Mouse (Mus musculus) C2C12 (cell line): ENCODE data around the gene Ptprcap. TPM values are rescaled to one million over a fixed set of nuclear protein-coding genes. Genes with fewer than 3 reads are reported as not detected.

Experiments
- H3K27me3 ChIP-seq: one replicate; pipeline ENCODE4 v1.6.1; 2011; ENCODE audit not compliant: control insufficient read depth, insufficient read depth, insufficient read length
- H3K36me3 ChIP-seq: one replicate; pipeline ENCODE4 v1.6.1; 2011; ENCODE audit not compliant: control insufficient read depth, insufficient read depth
- H3K4me3 ChIP-seq: one replicate; pipeline ENCODE4 v1.5.1; 2011; ENCODE audit warnings: mild to moderate bottlenecking, control low read depth; ENCODE audit not compliant: poor library complexity, insufficient read depth, severe bottlenecking
- H3K79me2 ChIP-seq: one replicate; pipeline ENCODE4 v1.6.1; 2011; ENCODE audit not compliant: control insufficient read depth, insufficient read depth
- H3K79me3 ChIP-seq: one replicate; pipeline ENCODE4 v1.6.1; 2011; ENCODE audit warnings: low read depth, control low read depth
- H3ac ChIP-seq: one replicate; pipeline ENCODE3; 2011; ENCODE audit warnings: low read depth; ENCODE audit not compliant: control insufficient read depth, insufficient read length
- CEBPB ChIP-seq: IDR thresholded peaks from one replicate; pipeline ENCODE4 v1.6.1; 2011; ENCODE audit warnings: low read depth, mild to moderate bottlenecking, control low read depth, moderate library complexity
- CTCF ChIP-seq: IDR thresholded peaks from one replicate; pipeline ENCODE4 v1.5.1; 2011; ENCODE audit not compliant: control insufficient read depth, insufficient read depth, insufficient read length
- FOSL1 ChIP-seq: IDR thresholded peaks from one replicate; pipeline ENCODE4 v1.8.0; 2011; ENCODE audit warnings: mild to moderate bottlenecking, low read length; ENCODE audit not compliant: poor library complexity, insufficient read depth, severe bottlenecking
- MAX ChIP-seq: IDR thresholded peaks from one replicate; pipeline ENCODE4 v1.6.1; 2011; ENCODE audit warnings: mild to moderate bottlenecking, control low read depth
- MYOD1 ChIP-seq: IDR thresholded peaks from one replicate; pipeline ENCODE4 v1.6.1; 2011; ENCODE audit warnings: low read depth; ENCODE audit not compliant: control insufficient read depth, insufficient read length
- MYOG ChIP-seq: IDR thresholded peaks from one replicate; pipeline ENCODE4 v1.6.1; 2011; ENCODE audit not compliant: control insufficient read depth, insufficient read length; ENCODE audit errors: extremely low read depth
- USF1 ChIP-seq: IDR thresholded peaks from one replicate; pipeline ENCODE4 v1.6.1; 2011; ENCODE audit warnings: low read depth, mild to moderate bottlenecking, control low read depth, moderate library complexity
- polyA plus RNA-seq: library from polyadenylated mRNA; unstranded; fragments of >200 nt; fragmentation: generic; extraction: Trizol; gene quantifications from one replicate; pipeline ENCODE4 v1.2.1, GENCODE M21; 2012; ENCODE audit warnings: missing spikeins

The Ptprcap gene
- polyA plus RNA-seq, 1 experiment = 5.8 TPM

DNA sequence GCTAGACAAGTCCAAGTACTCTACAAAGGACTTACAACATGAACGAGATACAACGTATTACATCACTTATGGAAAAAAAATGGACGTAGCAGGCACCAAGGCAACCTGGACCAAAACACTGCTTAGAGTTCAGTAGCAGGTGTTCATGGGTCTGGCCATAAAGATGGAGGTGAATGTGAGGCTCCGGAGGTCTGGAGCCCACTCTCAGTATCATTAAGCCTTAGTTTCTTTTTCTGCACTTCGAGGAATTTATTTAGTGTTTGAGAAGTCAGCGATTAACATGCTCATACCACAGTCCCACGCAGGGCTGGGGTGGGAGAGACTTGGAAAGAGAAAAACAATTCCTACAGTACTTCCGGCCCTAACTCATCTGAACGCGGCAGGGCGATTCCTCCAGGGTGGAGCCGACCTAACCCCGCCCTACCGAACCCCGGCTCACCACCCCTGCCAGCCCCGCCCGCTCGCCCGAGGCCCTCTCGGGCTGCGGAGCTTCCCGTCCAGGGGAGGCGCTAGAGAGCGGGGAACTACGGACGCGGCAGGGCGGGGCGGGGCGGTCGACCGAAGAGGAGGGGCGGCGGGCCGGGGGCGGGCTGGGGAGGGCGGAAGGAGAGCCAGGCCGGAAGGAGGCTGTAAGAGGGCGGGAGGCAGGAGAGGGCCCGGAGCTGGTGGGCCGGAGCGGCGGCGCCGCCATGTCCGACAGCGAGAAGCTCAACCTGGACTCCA lies 38.3 kb downstream of the Ptprcap start, which contains the start of gene Ppp1ca:
Ppp1ca (plus strand) TSS at position 538 of the 723 bp plus-strand sequence.
- Histone ChIP-seq H3K4me3 (peak within 1 kb of the TSS; percentile 84), H3K36me3 (peaks cover 41% of the 10 kb centered on the region), H3K79me3 (peaks cover 24% of the 10 kb centered on the region), H3K27me3 (no peaks in the 10 kb centered on the region), H3ac (peak within 1 kb of the TSS; percentile 87), H3K79me2 (peaks cover 47% of the 10 kb centered on the region)
- no peak for TF ChIP-seq CEBPB
- TF ChIP-seq CTCF = peak; percentile 88

DNA sequence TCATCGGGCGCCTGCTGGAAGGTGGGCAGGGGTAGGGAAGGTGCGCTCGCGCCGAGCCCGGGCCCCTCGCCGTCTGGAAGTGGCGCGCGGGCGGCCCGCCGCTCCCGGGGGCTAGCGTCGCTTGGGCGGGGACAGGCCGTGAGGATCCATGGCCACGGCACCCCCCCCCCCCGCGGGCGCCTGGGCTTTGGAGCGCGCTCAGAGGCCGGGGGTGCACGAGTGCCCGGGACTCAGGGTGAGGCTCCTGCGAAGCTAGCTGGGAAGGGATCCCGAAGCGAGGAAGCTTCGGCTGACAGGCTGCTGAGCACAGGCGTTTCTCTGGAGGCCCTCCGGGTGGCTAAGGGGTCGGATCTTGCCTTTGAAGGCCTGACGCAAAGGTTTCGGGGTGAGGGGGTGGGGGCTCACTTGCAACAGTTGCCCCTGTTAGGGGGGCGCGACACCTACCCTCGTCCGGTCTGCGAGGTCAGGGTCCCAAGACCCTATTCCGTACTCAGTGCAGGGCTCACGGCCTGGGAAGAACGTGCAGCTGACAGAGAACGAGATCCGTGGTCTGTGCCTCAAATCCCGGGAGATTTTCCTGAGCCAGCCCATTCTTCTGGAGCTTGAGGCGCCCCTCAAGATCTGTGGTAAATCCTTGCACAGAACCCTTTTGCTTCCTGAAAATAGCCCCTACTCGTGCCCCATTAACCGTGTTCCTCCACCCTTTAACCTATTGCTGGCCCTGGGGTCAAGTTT lies 39.0 kb downstream of the Ptprcap start:
- Histone ChIP-seq H3K36me3 (peaks cover 48% of the 10 kb centered on the region), H3K4me3 (peak overlapping the region; percentile 84), H3K79me2 (peaks cover 47% of the 10 kb centered on the region), H3K27me3 (no peaks in the 10 kb centered on the region), H3K79me3 (peaks cover 24% of the 10 kb centered on the region), H3ac (peak overlapping the region; percentile 87)
- no peak for TF ChIP-seq MYOG
- no peak for TF ChIP-seq MYOD1
- no peak for TF ChIP-seq USF1
- no peak for TF ChIP-seq CTCF
- no peak for TF ChIP-seq FOSL1
- TF ChIP-seq MAX = no peak
- TF ChIP-seq CEBPB = no peak

DNA sequence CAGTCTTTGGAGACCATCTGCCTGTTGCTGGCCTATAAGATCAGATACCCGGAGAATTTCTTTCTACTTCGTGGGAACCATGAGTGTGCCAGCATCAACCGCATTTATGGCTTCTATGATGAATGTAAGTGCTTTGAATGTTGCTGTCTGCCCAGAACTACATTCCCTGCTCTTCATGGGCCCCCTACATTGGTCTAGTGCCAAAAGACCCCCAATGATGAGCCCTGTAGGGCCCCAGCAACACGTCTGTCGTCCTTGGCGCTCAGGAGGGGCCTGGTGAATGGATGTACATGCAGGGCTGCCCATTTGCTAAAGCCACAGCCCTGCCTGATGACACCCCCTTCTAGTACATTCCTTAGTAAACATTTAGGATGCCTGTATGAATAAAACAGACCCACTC lies 39.7 kb downstream of the Ptprcap start:
- Histone ChIP-seq H3K36me3 (peaks cover 53% of the 10 kb centered on the region), H3K4me3 (peak overlapping the region; percentile 84), H3K79me2 (peaks cover 47% of the 10 kb centered on the region), H3ac (peak overlapping the region; percentile 87), H3K79me3 (peaks cover 24% of the 10 kb centered on the region), H3K27me3 (no peaks in the 10 kb centered on the region)
- no peak for TF ChIP-seq CTCF
- TF ChIP-seq MYOD1 = no peak
- TF ChIP-seq USF1 = no peak

DNA sequence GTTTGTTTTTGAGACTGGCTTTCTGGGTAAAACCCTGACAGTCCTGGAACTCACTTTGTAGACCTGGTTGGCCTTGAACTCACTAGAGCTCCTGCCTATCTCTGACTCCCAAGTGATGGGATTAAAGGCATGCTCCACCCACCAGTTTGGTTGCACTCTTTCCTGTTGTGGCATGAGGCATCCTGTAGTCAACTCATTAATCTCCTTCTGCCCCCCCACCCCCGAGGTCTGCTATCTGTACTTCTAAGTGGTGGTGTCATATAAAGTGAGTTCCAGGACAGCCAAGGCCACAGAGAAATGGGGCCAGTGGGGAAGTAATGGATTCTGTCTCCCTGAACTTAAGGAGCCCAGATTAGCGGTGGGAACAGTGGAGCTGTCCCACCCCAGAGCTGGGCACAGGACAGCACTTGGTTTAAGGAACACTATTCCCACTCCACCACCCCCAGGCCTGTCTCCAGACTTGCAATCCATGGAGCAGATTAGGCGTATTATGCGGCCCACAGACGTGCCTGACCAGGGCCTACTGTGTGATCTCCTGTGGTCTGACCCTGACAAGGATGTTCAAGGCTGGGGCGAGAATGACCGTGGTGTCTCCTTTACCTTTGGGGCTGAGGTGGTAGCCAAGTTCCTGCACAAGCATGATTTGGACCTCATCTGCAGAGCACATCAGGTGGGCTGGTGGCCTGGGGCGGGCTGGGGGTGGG lies 40.8 kb downstream of the Ptprcap start:
- H3K36me3 ChIP-seq = peaks cover 58% of the 10 kb centered on the region
- peaks cover 25% of the 10 kb centered on the region for H3K79me3 ChIP-seq
- TF ChIP-seq MAX = no peak
- TF ChIP-seq CTCF = no peak
- TF ChIP-seq MYOG = no peak
- no peak for TF ChIP-seq USF1
- TF ChIP-seq FOSL1 = no peak
- TF ChIP-seq MYOD1 = no peak
- no peak for TF ChIP-seq CEBPB
- H3K27me3 ChIP-seq = no peaks in the 10 kb centered on the region
- H3ac ChIP-seq = no peak overlapping the region
- H3K4me3 ChIP-seq = no peak overlapping the region
- H3K79me2 ChIP-seq = peaks cover 52% of the 10 kb centered on the region

DNA sequence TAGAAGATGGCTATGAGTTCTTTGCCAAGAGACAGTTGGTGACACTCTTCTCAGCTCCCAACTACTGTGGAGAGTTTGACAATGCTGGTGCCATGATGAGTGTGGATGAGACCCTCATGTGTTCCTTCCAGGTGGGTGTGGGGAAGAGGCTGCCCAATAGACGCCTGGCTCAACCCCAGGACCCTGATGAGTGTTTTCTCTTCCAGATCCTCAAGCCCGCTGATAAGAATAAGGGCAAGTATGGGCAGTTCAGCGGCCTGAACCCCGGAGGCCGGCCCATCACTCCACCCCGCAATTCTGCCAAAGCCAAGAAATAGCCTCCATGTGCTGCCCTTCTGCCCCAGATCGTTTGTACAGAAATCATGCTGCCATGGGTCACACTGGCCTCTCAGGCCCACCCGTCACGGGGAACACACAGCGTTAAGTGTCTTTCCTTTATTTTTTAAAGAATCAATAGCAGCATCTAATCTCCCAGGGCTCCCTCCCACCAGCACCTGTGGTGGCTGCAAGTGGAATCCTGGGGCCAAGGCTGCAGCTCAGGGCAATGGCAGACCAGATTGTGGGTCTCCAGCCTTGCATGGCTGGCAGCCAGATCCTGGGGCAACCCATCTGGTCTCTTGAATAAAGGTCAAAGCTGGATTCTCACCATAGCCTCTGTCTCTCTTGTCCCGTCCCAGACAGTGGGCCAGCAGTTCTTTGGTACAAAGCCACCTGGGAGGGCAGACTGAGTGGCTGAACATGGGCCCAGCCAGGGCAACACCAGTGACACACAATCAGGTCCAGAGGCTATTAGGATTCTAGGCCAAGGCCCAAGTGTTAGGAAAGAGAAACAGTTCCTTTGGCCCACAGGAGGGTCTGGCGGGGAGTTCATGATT lies 41.6 kb downstream of the Ptprcap start:
- TF ChIP-seq CEBPB = no peak
- no peak for TF ChIP-seq MYOD1
- no peak for TF ChIP-seq USF1
- Histone ChIP-seq H3K36me3 (peaks cover 67% of the 10 kb centered on the region), H3K79me2 (peaks cover 60% of the 10 kb centered on the region), H3K4me3 (no peak overlapping the region), H3ac (no peak overlapping the region), H3K27me3 (no peaks in the 10 kb centered on the region), H3K79me3 (peaks cover 29% of the 10 kb centered on the region)
